Mouse (Mus musculus): ENCODE measurements around the gene Srebf1. TPM values are rescaled to one million over a fixed set of nuclear protein-coding genes. Genes with fewer than 3 reads are reported as not detected.

The Srebf1 gene
- polyA plus RNA-seq, 1 experiment = 56.7 TPM

DNA sequence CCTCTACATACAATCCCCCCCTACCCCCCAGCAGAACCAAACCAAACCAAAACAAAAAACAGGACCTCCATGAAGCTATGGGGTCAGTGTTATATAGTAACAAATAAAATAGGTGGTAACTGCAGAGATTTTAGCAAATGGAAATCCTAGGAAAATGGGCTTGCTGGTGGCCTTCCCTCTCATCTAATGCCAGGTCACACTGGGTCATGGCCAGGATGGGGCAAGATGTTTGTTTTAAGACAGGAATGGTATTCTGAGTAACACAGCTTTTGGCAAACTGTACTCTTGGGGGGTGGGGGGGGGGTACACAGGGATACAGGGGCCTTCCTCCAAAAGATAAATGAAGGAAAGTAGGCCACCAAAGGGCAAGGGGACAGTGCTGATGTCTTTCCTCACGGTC is 59.8 kb downstream of the Srebf1 start:
- Histone ChIP-seq H3K4me1 (ENCODE audit: control insufficient read depth, insufficient read depth, low read length) (peaks cover 30% of the 10 kb centered on the region), H3K27ac (ENCODE audit: insufficient read depth, low read length) (no peak overlapping the region)
- no peak for TF ChIP-seq POLR2A (IDR thresholded peaks at IDR 0.05; ENCODE audit: extremely low read depth, insufficient read depth, low read length)
- no peak for TF ChIP-seq CTCF (IDR thresholded peaks at IDR 0.05; ENCODE audit: extremely low read depth, insufficient read depth, low read length)

DNA sequence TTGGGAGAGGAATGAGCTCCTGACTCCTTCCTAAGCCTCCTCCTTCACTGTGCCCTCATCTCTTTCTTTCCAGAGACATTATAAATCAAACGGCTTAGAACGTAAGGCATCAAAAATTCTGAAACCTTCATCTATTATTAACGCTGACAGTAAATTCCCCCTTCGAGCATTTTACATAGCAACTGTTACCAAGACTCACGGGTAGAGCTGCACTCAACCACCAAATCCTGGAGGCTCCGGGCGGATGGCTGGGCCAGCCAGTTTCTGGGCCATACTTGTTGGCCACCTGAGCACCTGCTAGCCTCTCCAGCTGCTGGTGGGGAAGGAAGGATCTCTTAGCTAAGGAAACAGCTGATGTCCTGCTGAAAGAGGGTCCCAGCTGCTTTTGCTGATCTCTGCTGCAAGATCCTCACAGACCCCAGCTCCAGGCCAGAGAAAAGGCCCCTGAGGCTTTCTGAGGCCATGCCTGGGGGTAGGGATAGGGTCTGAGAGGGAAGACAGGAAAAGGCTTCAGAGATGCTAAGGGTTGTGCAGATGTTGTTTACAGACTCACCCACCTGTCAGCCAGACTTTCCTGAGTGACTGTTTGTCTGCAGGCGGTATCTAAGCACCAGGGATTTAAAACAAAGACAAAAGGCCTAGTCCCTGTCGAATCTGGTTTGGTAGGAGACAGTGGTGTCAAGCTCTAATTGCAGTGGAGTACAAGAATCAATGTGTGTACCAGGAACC is 61.1 kb downstream of the Srebf1 start:
- no peak for TF ChIP-seq POLR2A (IDR thresholded peaks at IDR 0.05; ENCODE audit: extremely low read depth, insufficient read depth, low read length)
- TF ChIP-seq CTCF (IDR thresholded peaks at IDR 0.05; ENCODE audit: extremely low read depth, insufficient read depth, low read length) = no peak
- H3K4me1 ChIP-seq (ENCODE audit: control insufficient read depth, insufficient read depth, low read length) = peaks cover 26% of the 10 kb centered on the region
- H3K27ac ChIP-seq (ENCODE audit: insufficient read depth, low read length) = 0 out of 2 replicates have a peak overlapping the region, but pooled peaks have one; percentile 18
- no peak overlapping the region for H3K4me3 ChIP-seq (ENCODE audit: insufficient read depth, low read length)

More for the DNA sequence above, 59.8 kb downstream of the Srebf1 start:
- no peak overlapping the region for H3K4me3 ChIP-seq (ENCODE audit: insufficient read depth, low read length)

DNA sequence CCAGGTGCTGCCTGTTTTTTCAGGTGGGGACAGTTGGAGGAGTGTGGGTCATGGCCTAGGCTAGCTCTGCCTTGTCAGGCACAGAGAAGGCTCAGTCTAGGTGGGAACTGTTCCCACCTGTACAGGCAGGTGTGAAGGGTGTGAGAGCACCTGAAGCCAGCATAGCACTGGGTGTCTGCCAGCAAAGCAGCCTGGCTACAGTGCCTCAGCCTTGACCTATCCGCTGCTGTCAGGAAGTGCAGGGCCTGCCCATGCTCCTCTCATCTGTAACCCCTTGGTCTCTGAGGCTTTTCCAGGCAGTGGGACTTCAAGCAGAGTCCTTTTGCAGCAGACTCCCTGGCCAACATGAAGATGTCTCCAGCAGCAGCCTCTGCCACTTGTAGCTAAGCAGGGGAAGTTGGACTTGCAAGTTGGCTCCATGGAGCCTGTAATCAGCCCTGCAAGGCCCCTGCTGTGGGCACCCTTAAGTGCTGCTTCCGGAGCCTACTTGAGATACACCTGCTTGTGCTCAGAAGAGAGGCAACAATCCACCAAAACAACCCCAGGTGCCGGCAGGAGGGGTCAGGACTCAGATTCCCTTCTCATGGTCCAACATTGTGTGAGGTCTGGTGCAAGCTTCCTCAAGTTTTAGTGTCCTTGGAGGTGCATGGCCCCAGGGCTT is 61.8 kb downstream of the Srebf1 start:
- Histone ChIP-seq H3K4me1 (ENCODE audit: control insufficient read depth, insufficient read depth, low read length) (peaks cover 24% of the 10 kb centered on the region), H3K4me3 (ENCODE audit: insufficient read depth, low read length) (no peak overlapping the region), H3K27ac (ENCODE audit: insufficient read depth, low read length) (no peak overlapping the region)
- TF ChIP-seq CTCF (IDR thresholded peaks at IDR 0.05; ENCODE audit: extremely low read depth, insufficient read depth, low read length) (no peak), POLR2A (IDR thresholded peaks at IDR 0.05; ENCODE audit: extremely low read depth, insufficient read depth, low read length) (no peak)

DNA sequence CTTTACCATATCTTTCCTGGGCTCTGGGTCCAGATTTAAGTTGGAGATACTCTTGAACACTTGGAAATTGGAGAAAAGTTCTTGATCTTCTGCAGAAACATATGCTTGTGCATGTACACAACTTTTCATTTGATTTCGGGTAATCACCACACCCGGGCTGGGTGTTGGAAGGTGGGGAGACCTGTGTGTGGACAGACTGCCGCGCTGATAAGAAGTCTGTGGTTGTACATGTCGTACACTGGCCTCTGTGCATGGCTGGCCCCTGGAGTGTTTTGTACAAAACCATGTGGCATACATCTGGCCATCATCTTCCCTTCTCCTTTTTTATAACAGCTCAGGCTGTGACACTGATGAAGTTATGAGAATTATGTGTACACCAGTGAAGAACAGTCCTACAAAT is 62.4 kb downstream of the Srebf1 start:
- Histone ChIP-seq H3K4me3 (ENCODE audit: insufficient read depth, low read length) (no peak overlapping the region), H3K4me1 (ENCODE audit: control insufficient read depth, insufficient read depth, low read length) (peaks cover 22% of the 10 kb centered on the region), H3K27ac (ENCODE audit: insufficient read depth, low read length) (no peak overlapping the region)
- TF ChIP-seq CTCF (IDR thresholded peaks at IDR 0.05; ENCODE audit: extremely low read depth, insufficient read depth, low read length) = no peak
- TF ChIP-seq POLR2A (IDR thresholded peaks at IDR 0.05; ENCODE audit: extremely low read depth, insufficient read depth, low read length) = no peak

DNA sequence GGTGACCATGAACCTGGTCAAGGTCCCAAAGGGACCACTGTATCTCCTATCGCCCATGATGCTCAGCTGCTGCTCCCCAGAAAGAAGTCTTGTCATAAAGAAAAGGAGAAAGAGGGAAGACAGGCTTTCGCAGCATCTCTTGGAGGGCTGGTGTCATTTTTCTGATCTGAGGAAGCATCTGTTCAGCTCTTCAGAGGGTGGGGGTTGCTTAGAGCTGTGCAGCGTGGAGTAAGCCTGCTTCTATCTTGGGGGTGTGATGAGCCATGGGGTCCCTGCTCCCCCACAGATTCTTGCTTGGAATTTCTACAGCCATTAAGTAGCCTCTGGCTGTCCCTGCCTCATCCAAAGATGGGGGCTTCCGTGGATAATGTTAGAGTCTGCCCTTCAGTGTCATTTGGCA is 64.1 kb downstream of the Srebf1 start:
- peaks cover 24% of the 10 kb centered on the region for H3K4me1 ChIP-seq (ENCODE audit: control insufficient read depth, insufficient read depth, low read length)
- TF ChIP-seq CTCF (IDR thresholded peaks at IDR 0.05; ENCODE audit: extremely low read depth, insufficient read depth, low read length) = no peak
- no peak for TF ChIP-seq POLR2A (IDR thresholded peaks at IDR 0.05; ENCODE audit: extremely low read depth, insufficient read depth, low read length)
- peak overlapping the region; percentile 48; the same call in 1 of the 2 replicates for H3K27ac ChIP-seq (ENCODE audit: insufficient read depth, low read length)
- H3K4me3 ChIP-seq (ENCODE audit: insufficient read depth, low read length) = no peak overlapping the region

DNA sequence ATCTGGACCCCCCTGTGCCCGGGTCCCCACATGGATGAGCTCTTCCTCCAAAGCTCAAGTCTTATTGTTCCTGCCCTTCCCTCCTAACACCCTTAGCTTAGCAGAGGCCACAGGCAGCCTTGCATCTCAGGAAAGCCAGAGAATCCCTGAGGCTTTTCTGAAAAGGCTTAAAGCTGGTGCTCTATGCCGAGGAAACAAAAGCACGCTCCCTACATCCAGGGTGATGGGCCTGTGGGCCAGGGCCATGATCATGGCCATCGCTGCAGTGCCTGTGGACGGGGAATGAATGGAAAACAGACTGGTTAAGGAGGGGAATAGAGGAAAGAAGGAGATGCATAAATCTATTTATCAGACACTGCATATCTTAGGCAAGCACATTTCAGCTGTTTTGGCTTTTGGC is 66.7 kb downstream of the Srebf1 start:
- TF ChIP-seq POLR2A (IDR thresholded peaks at IDR 0.05; ENCODE audit: extremely low read depth, insufficient read depth, low read length) = no peak
- no peak for TF ChIP-seq CTCF (IDR thresholded peaks at IDR 0.05; ENCODE audit: extremely low read depth, insufficient read depth, low read length)
- no peak overlapping the region for H3K27ac ChIP-seq (ENCODE audit: insufficient read depth, low read length)
- peaks cover 10% of the 10 kb centered on the region for H3K4me1 ChIP-seq (ENCODE audit: control insufficient read depth, insufficient read depth, low read length)
- H3K4me3 ChIP-seq (ENCODE audit: insufficient read depth, low read length) = no peak overlapping the region

DNA sequence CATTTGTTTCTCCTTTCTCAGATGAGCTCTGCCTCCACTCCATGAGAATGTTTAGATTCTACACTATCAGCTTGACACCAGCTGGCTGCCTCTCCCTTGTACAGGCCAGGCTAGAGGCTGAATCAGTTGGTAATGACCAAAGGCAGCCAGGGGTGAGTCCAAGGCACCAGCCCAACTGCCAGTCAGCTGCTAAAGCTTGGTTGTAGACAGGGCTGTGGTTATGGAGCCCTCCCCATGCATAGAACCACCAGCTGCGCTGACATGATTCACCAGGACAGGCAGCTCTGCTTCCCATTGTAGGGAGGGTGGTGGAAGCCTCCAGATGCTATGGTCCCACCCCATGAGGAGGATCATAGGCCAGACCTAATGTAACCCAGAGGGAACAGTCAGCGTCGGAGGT is 68.4 kb downstream of the Srebf1 start:
- Histone ChIP-seq H3K4me3 (ENCODE audit: insufficient read depth, low read length) (no peak overlapping the region), H3K27ac (ENCODE audit: insufficient read depth, low read length) (no peak overlapping the region), H3K4me1 (ENCODE audit: control insufficient read depth, insufficient read depth, low read length) (peaks cover 9% of the 10 kb centered on the region)
- TF ChIP-seq POLR2A (IDR thresholded peaks at IDR 0.05; ENCODE audit: extremely low read depth, insufficient read depth, low read length) (no peak), CTCF (IDR thresholded peaks at IDR 0.05; ENCODE audit: extremely low read depth, insufficient read depth, low read length) (no peak)

DNA sequence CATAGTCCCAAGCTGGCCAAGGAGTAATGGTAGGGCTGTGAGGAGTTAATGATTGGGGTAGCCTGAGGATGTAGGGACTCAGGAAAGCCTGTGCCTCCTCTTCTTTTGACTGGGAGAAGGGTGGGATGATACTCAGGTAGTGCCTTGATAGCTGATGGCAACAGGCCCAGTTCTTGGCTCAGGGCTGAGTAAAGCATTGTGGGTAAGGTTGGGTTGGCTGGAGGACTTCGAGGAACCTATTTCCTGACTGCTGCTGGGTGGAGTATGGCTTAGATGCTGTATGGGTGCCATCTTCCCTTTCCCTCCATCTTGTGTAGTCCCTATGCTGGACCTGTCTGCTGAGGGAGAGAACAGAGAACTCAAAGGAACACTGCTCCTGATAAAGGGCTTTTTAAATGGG is 70.0 kb downstream of the Srebf1 start:
- no peak overlapping the region for H3K27ac ChIP-seq (ENCODE audit: insufficient read depth, low read length)
- TF ChIP-seq POLR2A (IDR thresholded peaks at IDR 0.05; ENCODE audit: extremely low read depth, insufficient read depth, low read length) (no peak), CTCF (IDR thresholded peaks at IDR 0.05; ENCODE audit: extremely low read depth, insufficient read depth, low read length) (no peak)
- peaks cover 12% of the 10 kb centered on the region; the same call in 1 of the 2 replicates for H3K4me1 ChIP-seq (ENCODE audit: control insufficient read depth, insufficient read depth, low read length)
- H3K4me3 ChIP-seq (ENCODE audit: insufficient read depth, low read length) = no peak overlapping the region

DNA sequence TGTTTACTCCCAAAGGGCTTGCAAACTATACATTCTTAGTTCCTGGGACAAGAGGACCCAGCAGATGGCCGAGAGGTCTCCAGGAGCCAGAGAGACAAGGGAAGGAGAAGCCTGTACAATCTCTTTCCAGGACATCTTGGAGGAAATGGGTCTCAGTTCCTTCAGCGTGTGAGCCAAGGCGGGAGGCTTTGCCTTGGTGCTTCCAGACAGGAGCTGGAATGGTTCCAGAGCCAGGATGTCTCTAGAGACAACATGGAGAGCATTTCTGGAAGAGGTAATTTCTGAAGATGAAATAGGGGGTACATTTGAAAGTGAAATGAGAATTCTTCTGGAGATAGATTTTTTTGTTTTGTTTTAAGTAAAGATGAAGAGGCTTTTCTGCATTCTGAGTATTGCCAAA is 71.7 kb downstream of the Srebf1 start:
- Histone ChIP-seq H3K27ac (ENCODE audit: insufficient read depth, low read length) (no peak overlapping the region), H3K4me3 (ENCODE audit: insufficient read depth, low read length) (no peak overlapping the region), H3K4me1 (ENCODE audit: control insufficient read depth, insufficient read depth, low read length) (peaks cover 12% of the 10 kb centered on the region; the same call in 1 of the 2 replicates)
- TF ChIP-seq CTCF (IDR thresholded peaks at IDR 0.05; ENCODE audit: extremely low read depth, insufficient read depth, low read length) (no peak), POLR2A (IDR thresholded peaks at IDR 0.05; ENCODE audit: extremely low read depth, insufficient read depth, low read length) (no peak)

Other genes starting within 250 kb of the Srebf1 start
- gene Pemt, start 176.1 kb downstream of the Srebf1 start, polyA plus RNA-seq (2012; rRNA removed) = 7.1 TPM in 2 replicates
- gene Rai1, start 117.6 kb downstream of the Srebf1 start, polyA plus RNA-seq (2012; rRNA removed) = 41.8 and 41.9 TPM in 2 replicates
- 204 and 213 TPM in 2 replicates for gene Tom1l2, start 130.3 kb upstream of the Srebf1 start, polyA plus RNA-seq (2012; rRNA removed)
- 14.2 and 17.3 TPM in 2 replicates for gene Drc3, start 130.7 kb upstream of the Srebf1 start, polyA plus RNA-seq (2012; rRNA removed)
- gene Gid4, start 194.6 kb upstream of the Srebf1 start, polyA plus RNA-seq (2012; rRNA removed) = 45.0 and 46.6 TPM in 2 replicates
- 28.8 and 29.8 TPM in 2 replicates for gene Atpaf2, start 195.9 kb upstream of the Srebf1 start, polyA plus RNA-seq (2012; rRNA removed)
- gene Drg2, start 232.0 kb upstream of the Srebf1 start, polyA plus RNA-seq (2012; rRNA removed) = 79.6 and 80.2 TPM in 2 replicates
- gene Myo15, start 246.8 kb upstream of the Srebf1 start, polyA plus RNA-seq (2012; rRNA removed) = 0.25 and 0.31 TPM in 2 replicates

Data from cortical plate, adult 2 months (tissue).